Mouse (Mus musculus): Measurements from ENCODE around the gene Fam120b. TPM values are rescaled to one million over a fixed set of nuclear protein-coding genes. Genes with fewer than 3 reads are reported as not detected.
A peak's percentile ranks its signal among the peaks of the same experiment; 100 is the strongest.

The Fam120b gene
- total and polyA plus RNA-seq, 3 experiments = 7.1 to 12.7 (median 11.9) TPM

DNA sequence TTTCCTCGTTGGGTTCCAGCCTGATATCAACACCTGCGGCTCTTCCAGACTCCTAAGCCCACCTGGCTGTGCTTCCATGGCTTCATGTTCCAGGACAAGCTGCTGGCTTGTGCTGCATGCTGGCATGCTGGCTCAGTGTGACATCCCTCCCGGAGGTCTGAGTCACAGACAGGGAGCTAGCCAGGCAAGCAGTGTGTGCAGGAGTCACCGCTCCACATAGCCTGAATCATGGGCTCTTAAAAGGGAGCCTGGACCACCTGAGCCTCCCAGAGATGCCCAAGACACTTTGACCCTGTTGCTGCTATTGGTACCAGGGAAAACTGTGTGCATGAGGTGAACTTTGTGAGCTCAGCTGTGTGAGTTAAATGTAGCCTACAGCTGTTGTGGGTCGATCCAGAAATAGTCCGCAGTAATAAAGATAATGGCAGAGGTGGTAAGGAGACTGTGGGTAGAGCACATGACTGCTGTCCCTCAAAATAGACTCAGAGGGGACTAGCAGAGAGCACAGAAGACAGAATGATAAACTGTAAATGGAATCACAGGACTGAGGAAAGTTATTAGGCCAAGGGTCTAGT is 66.0 kb downstream of the Fam120b start:
- H3K9ac ChIP-seq (ENCODE audit: low read depth, low read length) = no peak overlapping the region
- TF ChIP-seq POLR2A (IDR thresholded peaks at IDR 0.05; ENCODE audit: insufficient read depth, low read depth, low read length) = 0 out of 2 replicates have a peak, but pooled peaks have one; percentile 12
- TF ChIP-seq EP300 (IDR thresholded peaks at IDR 0.05; ENCODE audit: insufficient read depth, low read depth, low read length) = no peak; the same call in 1 of the 2 replicates
- TF ChIP-seq CTCF (IDR thresholded peaks at IDR 0.05) = no peak

DNA sequence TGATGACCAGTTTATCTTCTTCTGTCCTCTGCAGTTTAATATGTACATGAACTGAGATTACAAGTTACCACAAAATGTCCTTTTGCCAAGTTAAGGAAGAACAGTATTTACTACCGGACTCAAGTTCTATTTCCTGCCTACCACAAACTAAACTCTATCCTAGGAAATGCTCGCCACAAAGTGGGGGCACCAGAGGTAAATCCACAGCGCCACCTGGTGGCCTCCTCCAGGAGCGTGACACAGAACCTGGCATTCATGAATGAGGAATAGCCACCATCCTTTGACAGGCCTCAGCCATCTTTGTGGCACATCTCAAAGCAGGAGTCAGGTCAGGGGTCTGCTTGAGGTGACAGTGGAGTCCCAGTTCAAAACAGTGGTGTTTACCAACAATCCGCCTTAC is 71.7 kb downstream of the Fam120b start:
- intact Hi-C loops (cut with DNase I) = loop anchor here (1.0 to 10.0 kb wide), 4 partner anchors 48 to 402 kb away; partner anchors contain the start of gene Dll1
- no peaks in the 10 kb centered on the region for H3K27me3 ChIP-seq (ENCODE audit: control insufficient read depth, insufficient read depth, low read length)
- H3K4me1 ChIP-seq (ENCODE audit: control insufficient read depth, insufficient read depth, low read length) = peaks cover 1% of the 10 kb centered on the region; the same call in 1 of the 2 replicates
- no peak overlapping the region for H3K9ac ChIP-seq (ENCODE audit: low read depth, low read length)
- no peak overlapping the region for H3K4me3 ChIP-seq
- 13% methylated on average over 5 of the region's 5 CpGs for WGBS
- H3K79me2 ChIP-seq (replicated peaks; ENCODE audit: control insufficient read depth, insufficient read depth, low read length) = no peaks in the 10 kb centered on the region
- DNase-seq = peak; percentile 58 to 75
- TF ChIP-seq POLR2A (IDR thresholded peaks at IDR 0.05; ENCODE audit: insufficient read depth, low read depth, low read length) (no peak), EP300 (IDR thresholded peaks at IDR 0.05; ENCODE audit: insufficient read depth, low read depth, low read length) (peak; percentile 76), CTCF (IDR thresholded peaks at IDR 0.05) (peak; percentile 96)
- H3K27ac ChIP-seq = no peak overlapping the region
- peaks cover 2% of the 10 kb centered on the region; the same call in 1 of the 2 replicates for H3K36me3 ChIP-seq (ENCODE audit: control insufficient read depth, insufficient read depth, low read length)

More for the DNA sequence above, 66.0 kb downstream of the Fam120b start:
- peaks cover 2% of the 10 kb centered on the region; the same call in 1 of the 2 replicates for H3K4me1 ChIP-seq (ENCODE audit: control insufficient read depth, insufficient read depth, low read length)
- DNase-seq = peak; percentile 46 to 63
- no peaks in the 10 kb centered on the region for H3K79me2 ChIP-seq (replicated peaks; ENCODE audit: control insufficient read depth, insufficient read depth, low read length)
- no peaks in the 10 kb centered on the region for H3K27me3 ChIP-seq (ENCODE audit: control insufficient read depth, insufficient read depth, low read length)
- no peak overlapping the region for H3K4me3 ChIP-seq
- intact Hi-C loops (cut with DNase I) = loop anchor here (10.0 kb wide), 1 partner anchor 167 kb away; no protein-coding TSS in a partner anchor
- no peaks in the 10 kb centered on the region; the same call in 1 of the 2 replicates for H3K36me3 ChIP-seq (ENCODE audit: control insufficient read depth, insufficient read depth, low read length)
- H3K27ac ChIP-seq = peak overlapping the region; percentile 92
- WGBS = 56% methylated on average over 6 of the region's 6 CpGs

DNA sequence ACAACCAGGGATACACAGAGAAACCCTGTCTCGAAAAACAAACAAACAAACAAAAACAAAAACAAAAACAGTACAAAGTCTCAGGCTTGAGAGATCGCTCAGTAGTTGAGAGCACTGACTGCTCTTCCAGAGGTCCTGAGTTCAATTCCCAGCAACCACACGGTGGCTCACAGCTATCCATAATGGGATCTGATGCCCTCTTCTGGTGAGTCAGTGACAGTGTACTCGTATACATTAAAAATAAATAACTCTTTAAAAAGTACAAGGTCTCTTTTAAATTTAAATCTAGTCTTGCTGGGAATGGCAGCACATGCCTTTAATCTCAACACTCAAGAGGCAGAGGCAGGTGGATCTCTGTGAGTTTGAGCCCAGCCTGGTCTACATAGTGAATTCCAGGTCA is 76.7 kb downstream of the Fam120b start:
- Histone ChIP-seq H3K4me3 (no peak overlapping the region), H3K27me3 (ENCODE audit: control insufficient read depth, insufficient read depth, low read length) (no peaks in the 10 kb centered on the region), H3K36me3 (ENCODE audit: control insufficient read depth, insufficient read depth, low read length) (no peaks in the 10 kb centered on the region), H3K9ac (ENCODE audit: low read depth, low read length) (no peak overlapping the region), H3K79me2 (replicated peaks; ENCODE audit: control insufficient read depth, insufficient read depth, low read length) (no peaks in the 10 kb centered on the region), H3K27ac (no peak overlapping the region), H3K4me1 (ENCODE audit: control insufficient read depth, insufficient read depth, low read length) (no peaks in the 10 kb centered on the region)
- 80% methylated on average over 4 of the region's 4 CpGs for WGBS
- TF ChIP-seq POLR2A (IDR thresholded peaks at IDR 0.05; ENCODE audit: insufficient read depth, low read depth, low read length) (no peak), CTCF (IDR thresholded peaks at IDR 0.05) (peak; percentile 52)
- intact Hi-C loops (cut with DNase I) = no loop called here
- no peak for DNase-seq

Other genes starting within 250 kb of the Fam120b start
- 1 to 10 TPM; 5.1 to 5.8 TPM for gene Dll1, start 19.3 kb upstream of the Fam120b start, total RNA-seq (2021)
- 5.4 and 10.0 TPM in 2 replicates for gene Dll1, start 19.3 kb upstream of the Fam120b start, polyA plus RNA-seq (2012; rRNA removed)
- gene Psmb1, start 103.5 kb downstream of the Fam120b start, total RNA-seq (2021) = 100 to 1,000 TPM; 109 to 125 TPM
- 93.1 and 161 TPM in 2 replicates for gene Psmb1, start 103.5 kb downstream of the Fam120b start, polyA plus RNA-seq (2012; rRNA removed)
- 10 to 100 TPM in 1 of 2 experiments, 1 to 10 TPM in 1; 9.6 to 10.9 TPM for gene Tbp, start 103.7 kb downstream of the Fam120b start, total RNA-seq (2021)
- 20.4 and 29.5 TPM in 2 replicates for gene Tbp, start 103.7 kb downstream of the Fam120b start, polyA plus RNA-seq (2012; rRNA removed)
- gene Pdcd2, start 131.1 kb downstream of the Fam120b start, total RNA-seq (2021) = 10 to 100 TPM; 13.9 to 16.4 TPM
- gene Pdcd2, start 131.1 kb downstream of the Fam120b start, polyA plus RNA-seq (2012; rRNA removed) = 9.2 and 13.1 TPM in 2 replicates
- 1 to 10 TPM; 1.3 to 1.7 TPM for gene Prdm9, start 168.2 kb downstream of the Fam120b start, total RNA-seq (2021)
- gene Prdm9, start 168.2 kb downstream of the Fam120b start, polyA plus RNA-seq (2012; rRNA removed) = 1.4 and 1.8 TPM in 2 replicates